Comparison of ENCODE assay signal across 23 mouse cellular contexts in genomic region chr17:82134843-82135242, GRCm38 (mm10).
DNase-seq lines count a peak whose midpoint lies in the region; ATAC-seq and TF ChIP-seq lines count a peak whose summit lies in the region.
"Had no signal": no experiment of that assay in that cellular context is flagged by ENCODE, and none has a peak within 500 bp of the region (broad histone marks: within the 10 kb centered on the region; RNA-seq: fewer than 3 reads in every experiment).

No protein-coding gene starts in this region.

- no peak for TF ChIP-seq RAD21 in MEL (IDR thresholded peaks at IDR 0.05; ENCODE audit: low read depth, low read length)

- H3K9ac ChIP-seq in MEL (ENCODE audit: control insufficient read depth, low read depth, low read length, poor library complexity, severe bottlenecking), result no peak overlapping the region
- H3K9ac ChIP-seq: embryonic facial prominence, embryonic 12.5 days; forebrain, embryonic 13.5 days; forebrain, embryonic 15.5 days; forebrain, postnatal 0 days had no signal

- TF ChIP-seq EP300 in MEL (IDR thresholded peaks at IDR 0.05; ENCODE audit: low read depth in 1 of 2, low read length in 2 of 2), result 0 out of 4 replicates have a peak, but pooled peaks have one; percentile 9 to 19

- peak; percentile 23 for DNase-seq in MEL (ENCODE audit: low read depth, low spot score)
- DNase-seq in kidney, adult 11 months, result no peak
- DNase-seq: adrenal gland, adult 2 months; adrenal gland, postnatal 10 days; adrenal gland, postnatal 25 days; B cell, adult 2 months; cerebellum, adult 11 months; cerebellum, adult 18-20 months; cerebellum, adult 8-10 months; cerebellum, adult 9-11 months; cerebellum, postnatal 14 days; cerebellum, postnatal 36 days had no signal

- no peak overlapping the region for H3K4me3 ChIP-seq in MEL (ENCODE audit: control insufficient read depth in 1 of 2, insufficient read depth in 1 of 2, low read depth in 2 of 2, low read length in 2 of 2)
- H3K4me3 ChIP-seq: embryonic facial prominence, embryonic 10.5 days; embryonic facial prominence, embryonic 12.5 days; forebrain, embryonic 13.5 days; forebrain, embryonic 15.5 days had no signal

- no peaks in the 10 kb centered on the region for H3K27me3 ChIP-seq in MEL (ENCODE audit: control insufficient read depth in 1 of 2, insufficient read depth in 2 of 2, low read length in 2 of 2)
- H3K27me3 ChIP-seq: CH12.LX; embryonic facial prominence, embryonic 12.5 days; forebrain, embryonic 13.5 days; forebrain, embryonic 15.5 days had no signal

- no peak for TF ChIP-seq POLR2A in MEL (IDR thresholded peaks at IDR 0.05; ENCODE audit: control insufficient read depth in 1 of 2, insufficient read depth in 1 of 2, low read depth in 1 of 2, low read length in 2 of 2, poor library complexity in 1 of 2)

- no peaks in the 10 kb centered on the region for H3K4me1 ChIP-seq in MEL (ENCODE audit: control insufficient read depth in 1 of 2, insufficient read depth in 2 of 2, low read length in 2 of 2)
- H3K4me1 ChIP-seq: embryonic facial prominence, embryonic 10.5 days; embryonic facial prominence, embryonic 12.5 days; forebrain, embryonic 13.5 days; forebrain, embryonic 15.5 days had no signal

- peaks cover 0 to 11% of the 10 kb centered on the region in 2 experiments; a peak in 2 of 4 replicates for H3K36me3 ChIP-seq in MEL (ENCODE audit: control insufficient read depth in 1 of 2, insufficient read depth in 2 of 2, low read length in 2 of 2)
- H3K36me3 ChIP-seq: embryonic facial prominence, embryonic 10.5 days; embryonic facial prominence, embryonic 12.5 days; forebrain, embryonic 15.5 days; G1E had no signal

- peak; percentile 96 for ATAC-seq in granulocyte monocyte progenitor cell, adult 5-6 weeks (replicated peaks; ENCODE audit: poor library complexity, severe bottlenecking)
- ATAC-seq in megakaryocyte progenitor cell, adult 5-6 weeks (replicated peaks; ENCODE audit: poor library complexity), result peak; percentile 95
- no peak for ATAC-seq in frontal cortex, adult (ENCODE audit: low TSS enrichment)
- ATAC-seq: CD4-positive, CD25-positive, alpha-beta regulatory T cell, adult 4 months; forebrain, embryonic 13.5 days; forebrain, embryonic 15.5 days; forebrain, postnatal 0 days had no signal

- H3K9me3 ChIP-seq in MEL (replicated peaks; ENCODE audit: insufficient read depth, low read length), result no peaks in the 10 kb centered on the region
- H3K9me3 ChIP-seq: embryonic facial prominence, embryonic 10.5 days; embryonic facial prominence, embryonic 12.5 days; forebrain, embryonic 13.5 days; forebrain, embryonic 15.5 days had no signal

- no peaks in the 10 kb centered on the region for H3K79me2 ChIP-seq in MEL (ENCODE audit: control insufficient read depth, insufficient read depth, low read length, poor library complexity)

- TF ChIP-seq CTCF in MEL (IDR thresholded peaks at IDR 0.05 in 2 of 3, conservative IDR thresholded peaks at IDR 0.05 in 1 of 3; ENCODE audit: control insufficient read depth in 1 of 3, insufficient read depth in 1 of 3, low read depth in 2 of 3, low read length in 3 of 3, poor library complexity in 1 of 3, severe bottlenecking in 1 of 3), result no peak

- H3K27ac ChIP-seq in MEL (ENCODE audit: control insufficient read depth, low read depth, low read length), result no peak overlapping the region
- H3K27ac ChIP-seq: embryonic facial prominence, embryonic 10.5 days; embryonic facial prominence, embryonic 12.5 days; forebrain, embryonic 13.5 days; forebrain, embryonic 15.5 days had no signal

TF ChIP-seq in MEL, 35 proteins besides CTCF, POLR2A, EP300 and RAD21:
- TF ChIP-seq RCOR1 (IDR thresholded peaks at IDR 0.05; ENCODE audit: low read depth, low read length) (peak; percentile 24; the same call in 1 of the 2 replicates), TBP (IDR thresholded peaks at IDR 0.05; ENCODE audit: low read depth, low read length) (no peak)
